Mouse (Mus musculus) C2C12 (cell line): ENCODE results near the gene Bche. TPM values are rescaled to one million over a fixed set of nuclear protein-coding genes. Genes with fewer than 3 reads are reported as not detected.

Experiments used
- H3K27me3 ChIP-seq: one replicate; pipeline ENCODE4 v1.6.1; 2011; ENCODE audit not compliant: control insufficient read depth, insufficient read depth, insufficient read length
- H3K36me3 ChIP-seq: one replicate; pipeline ENCODE4 v1.6.1; 2011; ENCODE audit not compliant: control insufficient read depth, insufficient read depth
- H3K4me3 ChIP-seq: one replicate; pipeline ENCODE4 v1.5.1; 2011; ENCODE audit warnings: mild to moderate bottlenecking, control low read depth; ENCODE audit not compliant: poor library complexity, insufficient read depth, severe bottlenecking
- H3K79me2 ChIP-seq: one replicate; pipeline ENCODE4 v1.6.1; 2011; ENCODE audit not compliant: control insufficient read depth, insufficient read depth
- H3K79me3 ChIP-seq: one replicate; pipeline ENCODE4 v1.6.1; 2011; ENCODE audit warnings: low read depth, control low read depth
- H3ac ChIP-seq: one replicate; pipeline ENCODE3; 2011; ENCODE audit warnings: low read depth; ENCODE audit not compliant: control insufficient read depth, insufficient read length
- CEBPB ChIP-seq: IDR thresholded peaks from one replicate; pipeline ENCODE4 v1.6.1; 2011; ENCODE audit warnings: low read depth, mild to moderate bottlenecking, control low read depth, moderate library complexity
- CTCF ChIP-seq: IDR thresholded peaks from one replicate; pipeline ENCODE4 v1.5.1; 2011; ENCODE audit not compliant: control insufficient read depth, insufficient read depth, insufficient read length
- FOSL1 ChIP-seq: IDR thresholded peaks from one replicate; pipeline ENCODE4 v1.8.0; 2011; ENCODE audit warnings: mild to moderate bottlenecking, low read length; ENCODE audit not compliant: poor library complexity, insufficient read depth, severe bottlenecking
- MAX ChIP-seq: IDR thresholded peaks from one replicate; pipeline ENCODE4 v1.6.1; 2011; ENCODE audit warnings: mild to moderate bottlenecking, control low read depth
- MYOD1 ChIP-seq: IDR thresholded peaks from one replicate; pipeline ENCODE4 v1.6.1; 2011; ENCODE audit warnings: low read depth; ENCODE audit not compliant: control insufficient read depth, insufficient read length
- MYOG ChIP-seq: IDR thresholded peaks from one replicate; pipeline ENCODE4 v1.6.1; 2011; ENCODE audit not compliant: control insufficient read depth, insufficient read length; ENCODE audit errors: extremely low read depth
- USF1 ChIP-seq: IDR thresholded peaks from one replicate; pipeline ENCODE4 v1.6.1; 2011; ENCODE audit warnings: low read depth, mild to moderate bottlenecking, control low read depth, moderate library complexity
- long read RNA-seq, 2 experiments: library from polyadenylated mRNA; unstranded; transcript quantifications; one replicate each; pipeline ENCODE4 v2.0.0; 2019 to 2020
- polyA plus RNA-seq: library from polyadenylated mRNA; unstranded; fragments of >200 nt; fragmentation: generic; extraction: Trizol; gene quantifications from one replicate; pipeline ENCODE4 v1.2.1, GENCODE M21; 2012; ENCODE audit warnings: missing spikeins

The Bche gene
- polyA plus RNA-seq, result not detected
- long read RNA-seq, experiment 1, result 0 reads
- long read RNA-seq, experiment 2, full-length matches to known transcripts, result 1 of 1 reads
- long read RNA-seq, experiment 2, partial matches to known transcripts, result 0 of 1 reads
- long read RNA-seq, experiment 2, other reads (novel, unspliced or antisense), result 0 of 1 reads

DNA sequence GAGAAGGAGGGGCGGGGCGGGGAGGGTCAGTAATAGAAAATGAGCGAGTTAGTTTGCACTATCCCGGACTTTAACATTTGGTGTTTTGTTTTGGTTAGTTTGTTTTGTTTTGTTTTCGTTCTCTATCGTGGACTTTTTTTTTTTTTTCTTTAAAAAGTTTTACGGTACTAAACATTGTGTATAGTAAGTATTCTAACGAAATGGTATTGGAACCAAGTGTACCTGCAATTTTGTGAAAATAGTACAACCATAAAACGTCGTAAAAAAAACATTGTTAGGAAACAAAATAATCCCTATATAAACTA lies at the start of gene Bche:
TSS of gene Bche (minus strand) at position 6 of the 305 bp plus-strand sequence.
- H3K27me3 ChIP-seq, result no peaks in the 10 kb centered on the region
- no peak within 1 kb of the TSS for H3ac ChIP-seq
- H3K79me3 ChIP-seq, result no peaks in the 10 kb centered on the region
- TF ChIP-seq MAX, result no peak
- TF ChIP-seq MYOG, result no peak
- TF ChIP-seq CTCF, result no peak
- no peak for TF ChIP-seq FOSL1
- TF ChIP-seq CEBPB, result no peak
- TF ChIP-seq MYOD1, result no peak
- no peak for TF ChIP-seq USF1
- H3K4me3 ChIP-seq, result no peak within 1 kb of the TSS
- no peaks in the 10 kb centered on the region for H3K36me3 ChIP-seq
- no peaks in the 10 kb centered on the region for H3K79me2 ChIP-seq

DNA sequence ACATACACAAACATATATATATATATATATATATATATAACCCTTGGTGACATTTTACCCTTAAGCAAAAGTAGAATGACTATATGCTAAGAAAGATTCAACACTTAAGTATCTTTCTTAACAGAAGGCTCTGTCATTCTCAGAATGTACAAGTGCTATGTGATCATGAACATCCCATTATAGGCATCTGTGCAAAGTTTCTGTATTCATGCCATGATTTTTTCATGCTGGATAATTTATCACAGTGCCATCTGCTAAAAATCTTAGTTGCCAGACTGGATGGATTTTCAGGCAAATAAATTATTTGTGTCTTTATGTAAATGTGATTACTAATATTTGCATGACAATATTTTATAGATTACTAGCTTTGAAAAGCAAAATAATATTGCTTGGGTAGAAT lies 33.8 kb upstream of the Bche start:
- Histone ChIP-seq H3K27me3 (no peaks in the 10 kb centered on the region), H3K79me2 (no peaks in the 10 kb centered on the region), H3ac (no peak overlapping the region), H3K4me3 (no peak overlapping the region), H3K79me3 (no peaks in the 10 kb centered on the region), H3K36me3 (no peaks in the 10 kb centered on the region)
- TF ChIP-seq MYOG (no peak), CTCF (no peak), USF1 (no peak), FOSL1 (no peak), CEBPB (no peak), MYOD1 (no peak), MAX (no peak)

- Histone ChIP-seq H3K27me3 (no peaks in the 10 kb centered on the region), H3ac (no peak overlapping the region), H3K36me3 (no peaks in the 10 kb centered on the region), H3K79me2 (no peaks in the 10 kb centered on the region), H3K79me3 (no peaks in the 10 kb centered on the region), H3K4me3 (no peak overlapping the region)
- no peak for TF ChIP-seq MYOD1
- no peak for TF ChIP-seq CTCF
- no peak for TF ChIP-seq USF1
- TF ChIP-seq MYOG, result no peak
- TF ChIP-seq MAX, result no peak
- TF ChIP-seq FOSL1, result no peak
- no peak for TF ChIP-seq CEBPB
These were observed 23.5 kb upstream of the Bche start for GRCm38 (mm10) chr3:73731677-73732076.

DNA sequence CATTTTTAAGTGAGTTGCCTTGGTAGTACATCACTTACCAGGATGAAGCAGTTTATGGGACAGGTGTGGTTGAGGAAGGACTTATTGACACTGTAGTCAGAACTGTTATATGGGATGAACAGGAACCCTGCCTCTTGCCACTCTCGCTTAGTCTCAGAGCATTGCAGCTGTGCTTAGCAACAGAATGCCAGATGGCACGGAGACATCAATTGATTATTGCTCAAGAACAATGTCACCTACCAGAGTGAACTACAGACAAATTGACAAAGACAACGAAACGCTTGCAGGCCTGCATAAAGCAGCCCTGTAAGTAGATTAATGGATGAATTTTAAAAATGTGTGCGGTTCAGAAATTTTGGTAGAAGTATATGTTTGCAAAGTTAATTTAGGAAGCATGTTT lies 21.3 kb upstream of the Bche start:
- TF ChIP-seq FOSL1 (no peak), MYOG (no peak), CTCF (no peak)
- Histone ChIP-seq H3K27me3 (no peaks in the 10 kb centered on the region), H3K4me3 (no peak overlapping the region), H3ac (no peak overlapping the region), H3K79me3 (no peaks in the 10 kb centered on the region), H3K79me2 (no peaks in the 10 kb centered on the region), H3K36me3 (no peaks in the 10 kb centered on the region)

GRCm38 (mm10) chr3:73725711-73726110 lies 17.5 kb upstream of the Bche start:
- Histone ChIP-seq H3K79me2 (no peaks in the 10 kb centered on the region), H3K79me3 (no peaks in the 10 kb centered on the region), H3K36me3 (no peaks in the 10 kb centered on the region), H3K27me3 (no peaks in the 10 kb centered on the region), H3K4me3 (no peak overlapping the region), H3ac (no peak overlapping the region)
- TF ChIP-seq FOSL1, result no peak
- TF ChIP-seq CTCF, result no peak

GRCm38 (mm10) chr3:73724869-73725268 lies 16.7 kb upstream of the Bche start:
- Histone ChIP-seq H3ac (no peak overlapping the region), H3K79me3 (no peaks in the 10 kb centered on the region), H3K27me3 (no peaks in the 10 kb centered on the region), H3K4me3 (no peak overlapping the region), H3K36me3 (no peaks in the 10 kb centered on the region), H3K79me2 (no peaks in the 10 kb centered on the region)
- TF ChIP-seq MYOG (no peak), USF1 (no peak), MYOD1 (no peak), MAX (no peak), CTCF (no peak), CEBPB (no peak), FOSL1 (no peak)
